Mouse (Mus musculus): ENCODE data around the gene Scimp. TPM values are rescaled to one million over a fixed set of nuclear protein-coding genes. Genes with fewer than 3 reads are reported as not detected.

Gene Scimp
- polyA plus RNA-seq, 1 experiment = 3.5 TPM

- 3% methylated on average over 7 of the region's 7 CpGs for WGBS
- DNase-seq = peak; percentile 81
- TF ChIP-seq CTCF (IDR thresholded peaks at IDR 0.05; ENCODE audit: insufficient read depth, low read length) (peak; percentile 95), POLR2A (IDR thresholded peaks at IDR 0.05; ENCODE audit: borderline replicate concordance, extremely low read depth, low read depth, low read length) (no peak)
- no peaks in the 10 kb centered on the region for H3K4me1 ChIP-seq (ENCODE audit: control insufficient read depth, insufficient read depth, low read length)
- no peak overlapping the region for H3K4me3 ChIP-seq (replicated peaks; ENCODE audit: extremely low read depth, low read depth, low read length)
These were observed 56.7 kb downstream of the Scimp start for GRCm38 (mm10) chr11:70755645-70756044.

- Histone ChIP-seq H3K4me1 (ENCODE audit: control insufficient read depth, insufficient read depth, low read length) (no peaks in the 10 kb centered on the region), H3K4me3 (replicated peaks; ENCODE audit: extremely low read depth, low read depth, low read length) (no peak overlapping the region)
- DNase-seq = no peak
- WGBS = 56% methylated on average over 7 of the region's 7 CpGs
- TF ChIP-seq CTCF (IDR thresholded peaks at IDR 0.05; ENCODE audit: insufficient read depth, low read length) (no peak), POLR2A (IDR thresholded peaks at IDR 0.05; ENCODE audit: borderline replicate concordance, extremely low read depth, low read depth, low read length) (no peak)
These were observed 57.4 kb downstream of the Scimp start for GRCm38 (mm10) chr11:70754958-70755357.

GRCm38 (mm10) chr11:70754476-70754875, 57.9 kb downstream of the Scimp start:
- WGBS = 61% methylated on average over 4 of the region's 4 CpGs
- no peak for DNase-seq
- Histone ChIP-seq H3K4me3 (replicated peaks; ENCODE audit: extremely low read depth, low read depth, low read length) (no peak overlapping the region), H3K4me1 (ENCODE audit: control insufficient read depth, insufficient read depth, low read length) (no peaks in the 10 kb centered on the region)
- TF ChIP-seq CTCF (IDR thresholded peaks at IDR 0.05; ENCODE audit: insufficient read depth, low read length) (no peak), POLR2A (IDR thresholded peaks at IDR 0.05; ENCODE audit: borderline replicate concordance, extremely low read depth, low read depth, low read length) (no peak)

- TF ChIP-seq POLR2A (IDR thresholded peaks at IDR 0.05; ENCODE audit: borderline replicate concordance, extremely low read depth, low read depth, low read length) (no peak), CTCF (IDR thresholded peaks at IDR 0.05; ENCODE audit: insufficient read depth, low read length) (no peak)
- whole genome bisulfite sequencing = 88% methylated on average over 10 of the region's 10 CpGs
- no peak for DNase-seq
- H3K4me3 ChIP-seq (replicated peaks; ENCODE audit: extremely low read depth, low read depth, low read length) = no peak overlapping the region
- no peaks in the 10 kb centered on the region for H3K4me1 ChIP-seq (ENCODE audit: control insufficient read depth, insufficient read depth, low read length)
These were observed 59.2 kb downstream of the Scimp start for GRCm38 (mm10) chr11:70753146-70753545.

- WGBS = 75% methylated on average over 4 of the region's 4 CpGs
- Histone ChIP-seq H3K4me1 (ENCODE audit: control insufficient read depth, insufficient read depth, low read length) (no peaks in the 10 kb centered on the region), H3K4me3 (replicated peaks; ENCODE audit: extremely low read depth, low read depth, low read length) (no peak overlapping the region)
- DNase-seq = no peak
- TF ChIP-seq POLR2A (IDR thresholded peaks at IDR 0.05; ENCODE audit: borderline replicate concordance, extremely low read depth, low read depth, low read length) (no peak), CTCF (IDR thresholded peaks at IDR 0.05; ENCODE audit: insufficient read depth, low read length) (no peak)
These were observed 59.9 kb downstream of the Scimp start for GRCm38 (mm10) chr11:70752337-70753017.

GRCm38 (mm10) chr11:70747876-70748545, 64.4 kb downstream of the Scimp start:
- 65% methylated on average over 4 of the region's 4 CpGs for WGBS
- TF ChIP-seq CTCF (IDR thresholded peaks at IDR 0.05; ENCODE audit: insufficient read depth, low read length) = no peak
- no peak for TF ChIP-seq POLR2A (IDR thresholded peaks at IDR 0.05; ENCODE audit: borderline replicate concordance, extremely low read depth, low read depth, low read length)
- Histone ChIP-seq H3K4me1 (ENCODE audit: control insufficient read depth, insufficient read depth, low read length) (no peaks in the 10 kb centered on the region), H3K4me3 (replicated peaks; ENCODE audit: extremely low read depth, low read depth, low read length) (no peak overlapping the region)
- DNase-seq = no peak

GRCm38 (mm10) chr11:70745636-70746035, 66.8 kb downstream of the Scimp start:
- no peaks in the 10 kb centered on the region for H3K4me1 ChIP-seq (ENCODE audit: control insufficient read depth, insufficient read depth, low read length)
- 69% methylated on average over 7 of the region's 7 CpGs for WGBS
- H3K4me3 ChIP-seq (replicated peaks; ENCODE audit: extremely low read depth, low read depth, low read length) = no peak overlapping the region
- no peak for DNase-seq
- TF ChIP-seq POLR2A (IDR thresholded peaks at IDR 0.05; ENCODE audit: borderline replicate concordance, extremely low read depth, low read depth, low read length) = no peak
- TF ChIP-seq CTCF (IDR thresholded peaks at IDR 0.05; ENCODE audit: insufficient read depth, low read length) = no peak

GRCm38 (mm10) chr11:70742581-70743459, 69.6 kb downstream of the Scimp start:
- 80% methylated on average over 12 of the region's 12 CpGs for WGBS
- DNase-seq = no peak
- TF ChIP-seq CTCF (IDR thresholded peaks at IDR 0.05; ENCODE audit: insufficient read depth, low read length) (no peak), POLR2A (IDR thresholded peaks at IDR 0.05; ENCODE audit: borderline replicate concordance, extremely low read depth, low read depth, low read length) (no peak)
- H3K4me1 ChIP-seq (ENCODE audit: control insufficient read depth, insufficient read depth, low read length) = no peaks in the 10 kb centered on the region
- no peak overlapping the region for H3K4me3 ChIP-seq (replicated peaks; ENCODE audit: extremely low read depth, low read depth, low read length)

GRCm38 (mm10) chr11:70742117-70742516, 70.3 kb downstream of the Scimp start:
- no peak for TF ChIP-seq POLR2A (IDR thresholded peaks at IDR 0.05; ENCODE audit: borderline replicate concordance, extremely low read depth, low read depth, low read length)
- no peak for TF ChIP-seq CTCF (IDR thresholded peaks at IDR 0.05; ENCODE audit: insufficient read depth, low read length)
- Histone ChIP-seq H3K4me1 (ENCODE audit: control insufficient read depth, insufficient read depth, low read length) (no peaks in the 10 kb centered on the region), H3K4me3 (replicated peaks; ENCODE audit: extremely low read depth, low read depth, low read length) (no peak overlapping the region)
- 78% methylated on average over 7 of the region's 7 CpGs for whole genome bisulfite sequencing
- no peak for DNase-seq

Measured in lung, adult 2 months (tissue).